Mouse (Mus musculus): ENCODE measurements around the gene Rpia. TPM values are rescaled to one million over a fixed set of nuclear protein-coding genes. Genes with fewer than 3 reads are reported as not detected.

Rpia gene
- total RNA-seq, 4 experiments from 2014 or later, result 11.5 to 16.0 (median 14.0) TPM

Other genes with a start within 250 kb of the Rpia start
- gene Eif2ak3, start 52.3 kb upstream of the Rpia start, total RNA-seq (2022), result 10 to 100 TPM; 24.4 to 27.0 (median 25.8) TPM
- not detected for gene Tex37, start 126.7 kb upstream of the Rpia start, total RNA-seq (2022)
- gene Foxi3, start 164.3 kb upstream of the Rpia start, total RNA-seq (2022), result not detected

Measured in left cerebral cortex, adult 8-10 months (tissue).